Mouse (Mus musculus) hindbrain, embryonic 16.5 days (tissue): ENCODE measurements around the gene Celf2. TPM values are rescaled to one million over a fixed set of nuclear protein-coding genes. Genes with fewer than 3 reads are reported as not detected.

Source experiments
- ATAC-seq: fragments of 200-750 bp; cut with Nextera tagmentation; 2 replicates; pipeline ENCODE4 v1.8.0; 2017; ENCODE audit warnings: moderate TSS enrichment, moderate library complexity
- H3K27ac ChIP-seq: fragments of 300-500 bp; sonication (generic); 2 replicates; pipeline ENCODE4 v1.5.1; 2014; ENCODE audit warnings: low read depth, mild to moderate bottlenecking, control low read depth, low read length, moderate library complexity
- H3K27me3 ChIP-seq: fragments of 300-500 bp; sonication (generic); replicated peaks from 2 replicates; pipeline ENCODE4 v1.6.1; 2014; ENCODE audit warnings: low read length; ENCODE audit not compliant: control insufficient read depth, insufficient read depth
- H3K36me3 ChIP-seq: fragments of 300-500 bp; sonication (generic); 2 replicates; pipeline ENCODE4 v1.6.1; 2014; ENCODE audit warnings: mild to moderate bottlenecking, low read length, moderate library complexity, mixed read lengths; ENCODE audit not compliant: control insufficient read depth, insufficient read depth
- H3K4me1 ChIP-seq: fragments of 300-500 bp; sonication (generic); 2 replicates; pipeline ENCODE4 v1.6.1; 2014; ENCODE audit warnings: low read depth, low read length; ENCODE audit not compliant: control insufficient read depth, insufficient read depth
- H3K4me2 ChIP-seq: fragments of 300-500 bp; sonication (generic); 2 replicates; pipeline ENCODE4 v1.6.1; 2014; ENCODE audit warnings: mild to moderate bottlenecking, low read length, control low read depth, moderate library complexity
- H3K4me3 ChIP-seq: fragments of 300-500 bp; sonication (generic); 2 replicates; pipeline ENCODE4 v1.5.1; 2014; ENCODE audit warnings: mild to moderate bottlenecking, low read length, control low read depth, moderate library complexity
- H3K9ac ChIP-seq: fragments of 300-500 bp; sonication (generic); 2 replicates; pipeline ENCODE4 v1.6.1; 2014; ENCODE audit warnings: low read depth, mild to moderate bottlenecking, control low read depth, low read length, moderate library complexity
- H3K9me3 ChIP-seq: fragments of 300-500 bp; sonication (generic); 2 replicates; pipeline ENCODE4 v1.6.1; 2014; ENCODE audit warnings: mild to moderate bottlenecking, low read length, moderate library complexity; ENCODE audit not compliant: control insufficient read depth
- WGBS: fragments of 180-500 bp; shearing (Covaris S2); extraction: QIAGEN DNeasy Blood & Tissue Kit; methylation state at CpG from one replicate; pipeline ENCODE4 v1.1.7; 2014; 5-methylcytosine and 5-hydroxymethylcytosine counted together
- polyA plus RNA-seq: library from polyadenylated mRNA; unstranded; fragments of >200 nt; fragmentation: Nextera tagmentation; extraction: Ambion mirVana; gene quantifications from 2 replicates; pipeline ENCODE4 v1.2.1, GENCODE M21; 2015

Celf2 gene
- polyA plus RNA-seq, 1 experiment from 2014 or later = 130 TPM

DNA sequence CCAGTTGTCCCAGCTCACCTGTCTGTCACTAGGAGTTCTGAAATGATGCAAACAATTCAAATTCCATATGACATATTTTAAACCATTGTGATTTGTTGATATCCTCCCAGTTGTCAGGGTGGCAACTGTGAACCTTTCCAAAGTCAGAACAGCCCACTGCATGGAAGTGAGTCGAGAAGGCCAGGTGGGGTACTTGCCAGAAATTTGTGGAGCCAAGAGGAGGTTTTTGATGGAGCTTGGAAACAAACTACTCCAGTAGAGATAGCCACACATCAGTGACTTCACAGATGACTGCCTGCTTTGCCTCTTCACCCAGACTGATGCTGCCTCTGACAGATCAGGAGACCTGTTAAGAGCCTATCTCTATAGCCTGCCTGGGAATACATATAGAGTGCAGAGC is 287.5 kb downstream of the Celf2 start:
- no peak overlapping the region for H3K27ac ChIP-seq
- H3K9me3 ChIP-seq = no peaks in the 10 kb centered on the region
- 71% methylated on average over 1 of the region's 1 CpGs for WGBS
- ATAC-seq = no peak
- no peaks in the 10 kb centered on the region for H3K36me3 ChIP-seq
- no peak overlapping the region for H3K9ac ChIP-seq
- H3K4me2 ChIP-seq = no peak overlapping the region
- no peaks in the 10 kb centered on the region for H3K4me1 ChIP-seq
- no peak overlapping the region for H3K4me3 ChIP-seq
- H3K27me3 ChIP-seq = no peaks in the 10 kb centered on the region

GRCm38 (mm10) chr2:7218101-7218500 is 291.3 kb downstream of the Celf2 start:
- no peak overlapping the region for H3K4me2 ChIP-seq
- no peak for ATAC-seq
- WGBS = 94% methylated on average over 2 of the region's 2 CpGs
- H3K27ac ChIP-seq = no peak overlapping the region
- no peaks in the 10 kb centered on the region for H3K36me3 ChIP-seq
- peaks cover 2% of the 10 kb centered on the region; the same call in 1 of the 2 replicates for H3K9me3 ChIP-seq
- H3K9ac ChIP-seq = no peak overlapping the region
- H3K27me3 ChIP-seq = no peaks in the 10 kb centered on the region
- no peak overlapping the region for H3K4me3 ChIP-seq
- H3K4me1 ChIP-seq = no peaks in the 10 kb centered on the region

DNA sequence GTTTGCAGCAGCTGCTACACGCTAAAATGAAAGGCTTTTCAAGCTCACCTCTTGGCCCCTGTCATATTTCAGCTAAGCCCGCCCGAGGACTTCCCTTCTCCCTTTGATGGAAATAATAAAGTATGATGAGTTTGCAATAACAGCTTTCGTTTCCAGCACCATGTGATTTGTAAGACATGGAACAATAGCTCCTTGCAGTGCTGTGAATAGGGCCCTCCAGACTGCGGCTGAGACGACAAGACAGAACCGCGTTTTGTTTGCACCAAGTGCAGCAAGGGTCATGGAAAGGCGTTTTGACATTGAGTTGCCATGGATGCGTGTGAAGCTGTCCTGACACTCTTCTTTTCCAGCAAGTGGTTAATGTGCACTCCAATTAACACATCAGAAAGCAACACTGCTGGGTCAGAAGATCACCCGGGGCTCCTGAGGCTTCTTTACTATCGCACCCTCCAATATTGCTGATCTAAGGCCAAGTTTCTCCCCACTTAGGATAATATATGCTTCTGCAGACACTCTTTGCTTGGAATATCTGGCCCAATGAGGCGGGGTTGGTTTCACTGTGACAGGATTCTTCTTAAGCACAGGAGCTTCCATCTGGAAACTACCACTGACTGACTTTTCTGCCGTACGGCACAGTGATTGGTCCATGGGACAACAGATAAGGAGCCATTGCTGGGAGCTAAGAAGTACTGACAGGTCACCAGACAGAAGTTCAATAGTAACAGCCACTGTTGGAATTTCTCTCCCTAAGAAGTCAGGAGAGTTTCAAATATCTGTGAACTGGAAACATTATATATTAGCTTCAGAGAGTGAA is 301.5 kb downstream of the Celf2 start:
- Histone ChIP-seq H3K4me1 (no peaks in the 10 kb centered on the region), H3K9me3 (no peaks in the 10 kb centered on the region), H3K36me3 (no peaks in the 10 kb centered on the region), H3K4me2 (no peak overlapping the region), H3K27me3 (no peaks in the 10 kb centered on the region), H3K4me3 (no peak overlapping the region), H3K27ac (no peak overlapping the region), H3K9ac (no peak overlapping the region)
- 15% methylated on average over 15 of the region's 15 CpGs for WGBS
- ATAC-seq = peak; percentile 68; the same call in 1 of the 2 replicates

- Histone ChIP-seq H3K4me2 (no peak overlapping the region), H3K36me3 (no peaks in the 10 kb centered on the region), H3K9ac (no peak overlapping the region), H3K9me3 (no peaks in the 10 kb centered on the region), H3K4me3 (no peak overlapping the region), H3K27ac (no peak overlapping the region), H3K27me3 (no peaks in the 10 kb centered on the region), H3K4me1 (no peaks in the 10 kb centered on the region)
- WGBS = 73% methylated on average over 2 of the region's 2 CpGs
- ATAC-seq = no peak
These were observed 315.9 kb downstream of the Celf2 start for GRCm38 (mm10) chr2:7193413-7193812.

DNA sequence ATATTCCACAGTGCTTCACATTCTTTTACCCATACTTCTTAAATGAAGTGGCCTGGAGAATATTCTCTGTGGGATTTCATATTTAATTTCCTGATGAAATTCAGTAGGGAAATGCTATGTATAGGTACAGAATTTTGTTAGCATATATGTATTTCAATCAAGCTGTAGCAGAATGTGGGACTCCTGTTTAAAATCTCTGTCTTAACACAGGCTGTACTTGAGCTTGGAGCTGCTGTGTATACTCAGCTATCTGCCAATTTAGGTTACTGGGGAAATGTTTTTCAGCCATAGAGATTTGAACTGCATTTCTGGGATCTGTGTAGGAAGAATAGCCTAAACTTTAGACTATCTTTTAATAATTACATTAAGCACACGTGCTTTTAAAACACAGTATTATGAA is 330.2 kb downstream of the Celf2 start:
- Histone ChIP-seq H3K4me1 (no peaks in the 10 kb centered on the region), H3K27me3 (no peaks in the 10 kb centered on the region), H3K9me3 (no peaks in the 10 kb centered on the region), H3K4me3 (no peak overlapping the region), H3K9ac (no peak overlapping the region), H3K4me2 (no peak overlapping the region), H3K27ac (no peak overlapping the region), H3K36me3 (no peaks in the 10 kb centered on the region)
- WGBS = 84% methylated on average over 1 of the region's 1 CpGs
- ATAC-seq = no peak

DNA sequence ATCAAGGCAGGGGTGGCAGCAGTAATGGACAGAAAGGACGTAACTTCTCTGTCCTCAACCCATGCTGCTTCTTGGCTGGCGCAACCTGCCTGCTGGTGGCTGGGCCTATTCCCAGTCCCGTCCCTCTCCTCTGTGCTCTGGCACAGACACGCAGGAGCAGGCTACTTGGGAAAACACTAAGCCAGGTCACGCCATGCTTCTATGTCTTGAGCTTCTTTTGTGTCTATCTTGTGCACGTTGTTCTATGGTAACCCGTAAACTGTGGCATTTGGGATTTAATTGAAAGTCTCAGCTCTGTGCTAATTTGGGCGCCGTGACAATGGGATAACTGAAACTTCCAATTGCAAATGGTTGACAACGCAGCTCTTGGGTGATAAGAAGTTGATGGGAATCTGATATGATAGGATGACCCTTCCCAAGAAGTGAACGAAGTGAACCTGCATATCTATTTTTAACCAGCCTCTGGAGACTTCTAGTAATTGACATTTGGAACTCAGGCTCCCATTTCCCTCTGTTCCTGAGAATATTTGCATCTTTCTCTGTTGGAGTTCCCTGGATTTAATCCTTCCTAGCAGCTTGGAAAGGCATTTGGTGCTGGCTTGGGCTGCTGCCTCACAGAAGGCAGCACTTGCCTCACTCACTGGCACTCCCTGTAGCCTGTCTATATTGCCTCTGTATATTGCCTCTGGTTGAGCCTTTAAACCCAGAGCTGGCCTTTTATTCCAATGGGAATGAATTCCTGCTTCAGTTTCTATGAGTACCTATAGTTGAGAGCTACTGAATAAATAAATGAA is 335.9 kb downstream of the Celf2 start:
- Histone ChIP-seq H3K9ac (no peak overlapping the region), H3K36me3 (no peaks in the 10 kb centered on the region), H3K27ac (no peak overlapping the region), H3K4me3 (no peak overlapping the region), H3K27me3 (no peaks in the 10 kb centered on the region), H3K4me1 (no peaks in the 10 kb centered on the region; the same call in 1 of the 2 replicates), H3K9me3 (no peaks in the 10 kb centered on the region), H3K4me2 (no peak overlapping the region)
- ATAC-seq = peak; percentile 68; the same call in 1 of the 2 replicates
- WGBS = 67% methylated on average over 11 of the region's 11 CpGs

- WGBS = 60% methylated on average over 8 of the region's 8 CpGs
- no peak overlapping the region for H3K9ac ChIP-seq
- ATAC-seq = no peak
- no peaks in the 10 kb centered on the region for H3K9me3 ChIP-seq
- no peak overlapping the region for H3K4me3 ChIP-seq
- no peak overlapping the region for H3K4me2 ChIP-seq
- H3K27me3 ChIP-seq = no peaks in the 10 kb centered on the region
- H3K4me1 ChIP-seq = no peaks in the 10 kb centered on the region; the same call in 1 of the 2 replicates
- no peaks in the 10 kb centered on the region for H3K36me3 ChIP-seq
- no peak overlapping the region for H3K27ac ChIP-seq
These were observed 338.2 kb downstream of the Celf2 start for GRCm38 (mm10) chr2:7171087-7171696.

DNA sequence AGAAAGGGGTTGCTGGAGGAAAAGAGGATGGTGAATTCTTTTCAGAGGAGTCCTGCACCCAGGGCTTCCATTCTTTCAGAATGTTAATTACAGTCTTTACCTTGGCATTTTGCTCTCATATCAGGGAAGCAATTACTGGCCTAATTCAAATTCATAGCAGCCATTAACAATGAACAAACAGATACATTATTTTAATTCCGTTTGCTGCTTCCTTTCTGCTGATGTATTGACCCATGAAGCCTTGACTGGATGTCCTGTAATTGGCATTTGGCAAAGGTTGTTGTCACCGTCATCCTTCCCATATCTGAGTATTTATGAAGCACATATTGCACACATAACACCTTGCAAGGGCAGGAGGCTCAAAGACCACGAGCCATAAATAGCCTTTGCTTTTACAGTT is 343.6 kb downstream of the Celf2 start:
- H3K9me3 ChIP-seq = no peaks in the 10 kb centered on the region
- H3K9ac ChIP-seq = no peak overlapping the region
- no peaks in the 10 kb centered on the region; the same call in 1 of the 2 replicates for H3K4me1 ChIP-seq
- no peak for ATAC-seq
- no peak overlapping the region for H3K4me3 ChIP-seq
- 71% methylated on average over 3 of the region's 3 CpGs for WGBS
- no peaks in the 10 kb centered on the region for H3K36me3 ChIP-seq
- H3K27me3 ChIP-seq = no peaks in the 10 kb centered on the region
- H3K27ac ChIP-seq = no peak overlapping the region
- no peak overlapping the region for H3K4me2 ChIP-seq

GRCm38 (mm10) chr2:7160108-7160507 is 349.3 kb downstream of the Celf2 start:
- H3K4me1 ChIP-seq = no peaks in the 10 kb centered on the region
- WGBS = 64% methylated on average over 6 of the region's 6 CpGs
- H3K4me3 ChIP-seq = no peak overlapping the region
- no peaks in the 10 kb centered on the region for H3K36me3 ChIP-seq
- no peak for ATAC-seq
- H3K27ac ChIP-seq = no peak overlapping the region
- H3K4me2 ChIP-seq = no peak overlapping the region
- no peak overlapping the region for H3K9ac ChIP-seq
- no peaks in the 10 kb centered on the region for H3K27me3 ChIP-seq
- no peaks in the 10 kb centered on the region for H3K9me3 ChIP-seq
